Mouse (Mus musculus) macrophage (primary cell): ENCODE measurements around the gene Il4i1. TPM values are rescaled to one million over a fixed set of nuclear protein-coding genes. Genes with fewer than 3 reads are reported as not detected.

Experiments
- H3K27ac ChIP-seq: fragments of 350-480 bp; formaldehyde crosslinking; 2 replicates; pipeline ENCODE4 v1.9.0; 2021
- H3K36me3 ChIP-seq: fragments of 350-480 bp; formaldehyde crosslinking; 2 replicates; pipeline ENCODE4 v1.9.0; 2021; ENCODE audit errors: inconsistent target
- H3K4me3 ChIP-seq: fragments of 350-480 bp; formaldehyde crosslinking; 2 replicates; pipeline ENCODE4 v1.9.0; 2021; ENCODE audit errors: inconsistent target
- H3K79me2 ChIP-seq: fragments of 350-480 bp; formaldehyde crosslinking; 2 replicates; pipeline ENCODE4 v1.9.0; 2021; ENCODE audit errors: inconsistent target
- WGBS: methylation state at CpG from one replicate; pipeline ENCODE4 v1.1.7; 2026; ENCODE audit warnings: inconsistent platforms; ENCODE audit not compliant: missing documents; 5-methylcytosine and 5-hydroxymethylcytosine counted together
- polyA plus RNA-seq: library from polyadenylated mRNA; stranded (reverse); fragments of 250-400 nt; gene quantifications from 3 replicates; pipeline ENCODE4 v1.2.4, GENCODE M21; 2018; ENCODE audit warnings: inconsistent platforms

Gene Il4i1
- polyA plus RNA-seq, 1 experiment from 2014 or later = 2.7 TPM

GRCm38 (mm10) chr7:44857905-44858304 is 41.7 kb downstream of the Il4i1 start:
- H3K27ac ChIP-seq = peak overlapping the region; percentile 95
- peaks cover 16% of the 10 kb centered on the region for H3K36me3 ChIP-seq
- peaks cover 62% of the 10 kb centered on the region for H3K79me2 ChIP-seq
- peak overlapping the region; percentile 81 for H3K4me3 ChIP-seq
- WGBS = 30% methylated on average over 8 of the region's 8 CpGs

- Histone ChIP-seq H3K4me3 (no peak overlapping the region), H3K27ac (no peak overlapping the region), H3K36me3 (peaks cover 27% of the 10 kb centered on the region), H3K79me2 (peaks cover 61% of the 10 kb centered on the region)
- 90% methylated on average over 11 of the region's 11 CpGs for WGBS
Measured at GRCm38 (mm10) chr7:44859896-44860295, 43.7 kb downstream of the Il4i1 start.

- Histone ChIP-seq H3K27ac (no peak overlapping the region), H3K4me3 (no peak overlapping the region), H3K36me3 (peaks cover 27% of the 10 kb centered on the region), H3K79me2 (peaks cover 68% of the 10 kb centered on the region)
- WGBS = 69% methylated on average over 22 of the region's 22 CpGs
Measured at GRCm38 (mm10) chr7:44860576-44861428, 44.6 kb downstream of the Il4i1 start.

- peaks cover 27% of the 10 kb centered on the region for H3K36me3 ChIP-seq
- WGBS = 94% methylated on average over 14 of the region's 14 CpGs
- H3K4me3 ChIP-seq = no peak overlapping the region
- H3K79me2 ChIP-seq = peaks cover 72% of the 10 kb centered on the region
- no peak overlapping the region for H3K27ac ChIP-seq
Measured at GRCm38 (mm10) chr7:44861429-44861816, 45.2 kb downstream of the Il4i1 start.

GRCm38 (mm10) chr7:44862434-44862833 is 46.2 kb downstream of the Il4i1 start:
- H3K79me2 ChIP-seq = peaks cover 79% of the 10 kb centered on the region
- H3K4me3 ChIP-seq = no peak overlapping the region
- peaks cover 27% of the 10 kb centered on the region for H3K36me3 ChIP-seq
- no peak overlapping the region for H3K27ac ChIP-seq
- WGBS = 97% methylated on average over 8 of the region's 8 CpGs

GRCm38 (mm10) chr7:44863210-44863609 is 47.0 kb downstream of the Il4i1 start:
- 92% methylated on average over 13 of the region's 14 CpGs for WGBS
- Histone ChIP-seq H3K27ac (no peak overlapping the region), H3K79me2 (peaks cover 79% of the 10 kb centered on the region), H3K4me3 (no peak overlapping the region), H3K36me3 (peaks cover 27% of the 10 kb centered on the region)

GRCm38 (mm10) chr7:44863982-44864494 is 47.9 kb downstream of the Il4i1 start:
- H3K27ac ChIP-seq = no peak overlapping the region
- WGBS = 91% methylated on average over 11 of the region's 11 CpGs
- H3K36me3 ChIP-seq = peaks cover 27% of the 10 kb centered on the region
- H3K79me2 ChIP-seq = peaks cover 77% of the 10 kb centered on the region
- H3K4me3 ChIP-seq = no peak overlapping the region

- WGBS = 72% methylated on average over 22 of the region's 24 CpGs
- peaks cover 68% of the 10 kb centered on the region for H3K79me2 ChIP-seq
- no peak overlapping the region for H3K4me3 ChIP-seq
- peaks cover 27% of the 10 kb centered on the region for H3K36me3 ChIP-seq
- H3K27ac ChIP-seq = no peak overlapping the region
Measured at GRCm38 (mm10) chr7:44864595-44865542, 48.7 kb downstream of the Il4i1 start.

- WGBS = 37% methylated on average over 15 of the region's 15 CpGs
- H3K36me3 ChIP-seq = peaks cover 26% of the 10 kb centered on the region
Measured at GRCm38 (mm10) chr7:44866276-44867009, 50.3 kb downstream of the Il4i1 start.

GRCm38 (mm10) chr7:44867010-44867702 is 51.0 kb downstream of the Il4i1 start:
- H3K27ac ChIP-seq = peak overlapping the region; percentile 49

More at GRCm38 (mm10) chr7:44866276-44867009, 50.3 kb downstream of the Il4i1 start:
- peak overlapping the region; percentile 49 for H3K27ac ChIP-seq
- H3K4me3 ChIP-seq = no peak overlapping the region
- peaks cover 53% of the 10 kb centered on the region for H3K79me2 ChIP-seq

GRCm38 (mm10) chr7:44867802-44868201 is 51.6 kb downstream of the Il4i1 start:
- Histone ChIP-seq H3K4me3 (no peak overlapping the region), H3K27ac (no peak overlapping the region), H3K36me3 (peaks cover 12% of the 10 kb centered on the region), H3K79me2 (peaks cover 50% of the 10 kb centered on the region)
- 86% methylated on average over 9 of the region's 9 CpGs for WGBS

More at GRCm38 (mm10) chr7:44867010-44867702, 51.0 kb downstream of the Il4i1 start:
- H3K36me3 ChIP-seq = peaks cover 19% of the 10 kb centered on the region
- WGBS = 85% methylated on average over 17 of the region's 19 CpGs
- H3K79me2 ChIP-seq = peaks cover 50% of the 10 kb centered on the region
- no peak overlapping the region for H3K4me3 ChIP-seq

GRCm38 (mm10) chr7:44868465-44868864 is 52.3 kb downstream of the Il4i1 start:
- H3K79me2 ChIP-seq = peaks cover 50% of the 10 kb centered on the region
- WGBS = 17% methylated on average over 16 of the region's 16 CpGs
- H3K4me3 ChIP-seq = peak overlapping the region; percentile 26
- peaks cover 7% of the 10 kb centered on the region for H3K36me3 ChIP-seq
- H3K27ac ChIP-seq = no peak overlapping the region

- Histone ChIP-seq H3K79me2 (peaks cover 47% of the 10 kb centered on the region), H3K27ac (no peak overlapping the region), H3K4me3 (peak overlapping the region; percentile 26), H3K36me3 (peaks cover 4% of the 10 kb centered on the region)
- WGBS = 1% methylated on average over 30 of the region's 108 CpGs
Measured at GRCm38 (mm10) chr7:44868919-44869696, 52.9 kb downstream of the Il4i1 start.
